Mouse (Mus musculus) brain, embryonic 14.5 days (tissue): ENCODE measurements at regions not wholly inside any gene's neighbourhood (a gene's known extent, or its start where the extent isn't known, plus 50 kb on each side); places are given as distances from the start of the nearest gene placed in this dataset.

Source experiments
- CTCF ChIP-seq: fragments of 200-500 bp; IDR thresholded peaks from 2 replicates; pipeline ENCODE4 v1.5.1; 2012; ENCODE audit warnings: inconsistent platforms, mild to moderate bottlenecking, moderate library complexity, borderline replicate concordance; ENCODE audit not compliant: insufficient read depth, insufficient read length; ENCODE audit errors: extremely low read depth
- POLR2A ChIP-seq: fragments of 200-500 bp; IDR thresholded peaks from 2 replicates; pipeline ENCODE4 v1.6.1; 2012; ENCODE audit warnings: mild to moderate bottlenecking, inconsistent platforms, borderline replicate concordance; ENCODE audit not compliant: poor library complexity, insufficient read depth, insufficient read length, severe bottlenecking; ENCODE audit errors: extremely low read depth

- TF ChIP-seq CTCF (no peak), POLR2A (no peak)
These were observed 165.5 kb upstream of the Lrig1 start for GRCm38 (mm10) chr6:94865498-94865897.
